Mouse (Mus musculus) liver, embryonic 14.5 days (tissue): Measurements from ENCODE around the gene Mup22. TPM values are rescaled to one million over a fixed set of nuclear protein-coding genes. Genes with fewer than 3 reads are reported as not detected.
"Not testable (repeated sequence)": the region's sequence is repeated elsewhere in the genome, so short reads cannot be mapped to it uniquely, and the experiment has no call there.

Experiments used
- ATAC-seq: fragments of 200-750 bp; cut with Nextera tagmentation; 2 replicates; pipeline ENCODE4 v1.8.0; 2017; ENCODE audit warnings: moderate number of reproducible peaks, mild to moderate bottlenecking, moderate library complexity; ENCODE audit not compliant: insufficient read depth
- DNase-seq, 3 experiments: peaks; one replicate each; pipeline ENCODE4 v3.0.0-alpha.2; 2012 to 2013; ENCODE audit warnings: low read depth in 3 of 3, low spot score in 3 of 3
- H3K27ac ChIP-seq: fragments of 300-500 bp; sonication (generic); 2 replicates; pipeline ENCODE4 v1.5.1; 2014; ENCODE audit warnings: moderate library complexity, mild to moderate bottlenecking, control low read depth, inconsistent platforms
- H3K27me3 ChIP-seq: fragments of 300-500 bp; sonication (generic); 2 replicates; pipeline ENCODE4 v1.6.1; 2014; ENCODE audit warnings: mild to moderate bottlenecking, low read length, moderate library complexity; ENCODE audit not compliant: control insufficient read depth, insufficient read depth
- H3K36me3 ChIP-seq: fragments of 300-500 bp; sonication (generic); replicated peaks from 2 replicates; pipeline ENCODE4 v1.6.1; 2014; ENCODE audit warnings: low read depth; ENCODE audit not compliant: control insufficient read depth, insufficient read depth
- H3K4me1 ChIP-seq, 2 experiments: fragments of 200-500 bp in 1 of 2; fragments of 300-500 bp in 1 of 2; sonication (generic) in 1 of 2; replicated peaks; 2 replicates each; pipeline ENCODE4 v1.6.1; 2012 to 2014; ENCODE audit warnings: antibody characterized with exemption in 1 of 2, inconsistent platforms in 1 of 2, low read length in 1 of 2; ENCODE audit not compliant: control insufficient read depth in 2 of 2, insufficient read depth in 2 of 2
- H3K4me2 ChIP-seq: fragments of 300-500 bp; sonication (generic); 2 replicates; pipeline ENCODE4 v1.6.1; 2014; ENCODE audit warnings: low read depth, mild to moderate bottlenecking, control low read depth, moderate library complexity
- H3K4me3 ChIP-seq, 2 experiments: fragments of 200-500 bp in 1 of 2; fragments of 300-500 bp in 1 of 2; sonication (generic) in 1 of 2; 2 replicates each; pipeline ENCODE4 v1.5.1; 2012 to 2014; ENCODE audit warnings: low read depth in 2 of 2, low read length in 2 of 2, mild to moderate bottlenecking in 2 of 2, control low read depth in 1 of 2, inconsistent platforms in 1 of 2, moderate library complexity in 1 of 2; ENCODE audit not compliant: insufficient read depth in 1 of 2
- H3K9ac ChIP-seq: fragments of 300-500 bp; sonication (generic); replicated peaks from 2 replicates; pipeline ENCODE4 v1.6.1; 2014; ENCODE audit warnings: mild to moderate bottlenecking, control low read depth, moderate library complexity
- H3K9me3 ChIP-seq: fragments of 300-500 bp; sonication (generic); 2 replicates; pipeline ENCODE4 v1.6.1; 2016; ENCODE audit warnings: low read length, mixed read lengths; ENCODE audit not compliant: control insufficient read depth
- WGBS: fragments of 180-500 bp; shearing (Covaris S2); extraction: QIAGEN DNeasy Blood & Tissue Kit; methylation state at CpG from one replicate; pipeline ENCODE4 v1.1.7; 2014; ENCODE audit not compliant: insufficient replicate concordance; 5-methylcytosine and 5-hydroxymethylcytosine counted together
- polyA plus RNA-seq, 2 experiments: library from polyadenylated mRNA; depleted of rRNA in 1 of 2; stranded (reverse) in 1 of 2; unstranded in 1 of 2; fragments of >200 nt; fragmentation: Nextera tagmentation in 1 of 2; extraction: Ambion mirVana in 1 of 2; gene quantifications; 2 replicates each; pipeline versions ENCODE4 v1.2.1 to v1.2.3; 2012 to 2014

Gene Mup22
- polyA plus RNA-seq (2012; rRNA removed) (not detected in 2 replicates), polyA plus RNA-seq (2014; fragmentation: Nextera tagmentation; extraction: Ambion mirVana) (not detected in 2 replicates)

DNA sequence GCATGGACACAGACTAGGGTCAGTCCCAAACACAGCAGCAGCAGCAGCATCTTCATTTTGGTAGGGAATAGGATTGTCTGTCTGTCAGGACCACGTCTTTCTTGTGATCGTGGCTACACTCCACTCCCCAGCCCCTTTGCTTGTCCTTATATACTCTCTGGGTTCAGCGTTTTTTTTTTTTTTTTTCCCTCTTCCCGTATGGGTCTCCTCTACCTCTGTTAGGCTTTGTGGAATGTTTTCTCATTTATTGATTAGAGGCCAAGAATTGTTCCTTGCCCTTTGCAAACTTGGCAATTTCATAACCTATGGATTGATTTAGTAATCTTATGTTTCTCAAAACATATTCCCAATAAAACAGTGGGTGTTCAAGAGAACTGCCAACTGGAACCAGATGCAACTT is at the start of gene Mup22:
Mup22 (minus strand) TSS at position 101 of the 400 bp plus-strand sequence.
- DNase-seq, H3K9ac ChIP-seq, H3K4me1 ChIP-seq, H3K27me3 ChIP-seq, H3K36me3 ChIP-seq, H3K4me2 ChIP-seq, H3K27ac ChIP-seq, H3K4me3 ChIP-seq, ATAC-seq, H3K9me3 ChIP-seq: not testable (repeated sequence)
- 73% methylated on average over 3 of the region's 4 CpGs for WGBS

DNA sequence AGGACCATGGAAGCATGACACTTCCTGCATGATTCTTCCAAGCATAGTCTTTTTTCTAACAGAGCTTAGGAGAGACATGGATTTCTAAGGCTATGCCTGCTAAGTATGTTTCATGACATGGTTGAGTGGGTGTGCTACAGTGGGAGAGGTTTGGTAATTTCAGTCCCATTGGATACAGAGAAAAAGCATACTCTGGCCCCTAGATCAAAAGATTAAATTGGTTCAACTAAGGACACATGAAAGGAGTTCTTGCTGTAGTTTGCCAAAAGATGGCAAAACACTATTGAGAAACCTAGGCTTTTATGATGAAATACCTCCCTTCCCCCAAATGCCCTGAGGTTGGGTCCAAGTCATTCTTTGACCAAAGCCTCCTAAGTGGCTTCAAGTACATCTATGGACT is 19.6 kb upstream of the Mup22 start:
- H3K4me2 ChIP-seq, H3K27ac ChIP-seq, H3K4me1 ChIP-seq: not testable (repeated sequence)

More for the DNA sequence above, 19.6 kb upstream of the Mup22 start:
- H3K36me3 ChIP-seq, H3K27me3 ChIP-seq, DNase-seq, H3K9ac ChIP-seq, ATAC-seq, H3K9me3 ChIP-seq, H3K4me3 ChIP-seq: not testable (repeated sequence)

Other genes starting within 250 kb of the Mup22 start
- not detected in 2 replicates for gene Mup10, start 239.3 kb downstream of the Mup22 start, polyA plus RNA-seq (2012; rRNA removed)
- gene Mup10, start 239.3 kb downstream of the Mup22 start, polyA plus RNA-seq (2014; fragmentation: Nextera tagmentation; extraction: Ambion mirVana): not detected in 2 replicates
- not detected in 2 replicates for gene Mup11, start 159.1 kb downstream of the Mup22 start, polyA plus RNA-seq (2012; rRNA removed)
- gene Mup11, start 159.1 kb downstream of the Mup22 start, polyA plus RNA-seq (2014; fragmentation: Nextera tagmentation; extraction: Ambion mirVana): not detected in 2 replicates
- not detected in 2 replicates for gene Mup12, start 80.1 kb downstream of the Mup22 start, polyA plus RNA-seq (2012; rRNA removed)
- not detected in 2 replicates for gene Mup12, start 80.1 kb downstream of the Mup22 start, polyA plus RNA-seq (2014; fragmentation: Nextera tagmentation; extraction: Ambion mirVana)